Mouse (Mus musculus) liver, adult (tissue): ENCODE measurements around the gene Olfr836.

Experiments
- GATA4 ChIP-seq: IDR thresholded peaks from 2 replicates; pipeline ENCODE4 v1.6.1; 2014; ENCODE audit warnings: mild to moderate bottlenecking, low read length; ENCODE audit not compliant: insufficient replicate concordance

Gene Olfr836

GRCm38 (mm10) chr9:19120082-19120481, at the start of gene Olfr836:
Olfr836 (plus strand) TSS chr9:19120382.
- no peak for TF ChIP-seq GATA4

GRCm38 (mm10) chr9:19084986-19085385, 35.2 kb upstream of the Olfr836 start:
- TF ChIP-seq GATA4, result no peak

- TF ChIP-seq GATA4, result no peak
Observed at GRCm38 (mm10) chr9:19097286-19097685, 22.9 kb upstream of the Olfr836 start.

DNA sequence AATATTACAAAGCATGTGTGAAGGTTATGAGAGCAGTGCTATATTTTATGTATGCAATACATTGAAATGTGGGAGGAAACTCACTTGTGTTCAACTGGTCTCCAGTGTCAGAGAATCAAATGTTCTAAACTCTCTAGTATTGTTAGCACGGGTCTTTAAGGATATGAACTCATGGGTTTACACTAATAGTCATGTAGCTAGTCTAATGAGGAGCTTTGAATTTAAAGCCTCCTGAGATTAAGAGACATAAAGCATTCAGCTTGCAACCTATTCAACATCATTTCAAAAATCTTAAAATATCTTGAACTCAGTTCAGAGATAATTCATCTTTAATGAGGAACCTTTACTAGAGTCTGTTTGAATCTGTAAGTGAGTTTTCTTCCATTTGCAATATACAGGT, 15.8 kb downstream of the Olfr836 start, which contains the start of gene Olfr837:
TSS of gene Olfr837 (plus strand) at position 301 of the 400 bp plus-strand sequence.
- no peak for TF ChIP-seq GATA4
